Mouse (Mus musculus) heart, postnatal 36 days (tissue): ENCODE data around the gene Hap1. TPM values are rescaled to one million over a fixed set of nuclear protein-coding genes. Genes with fewer than 3 reads are reported as not detected.

ENCODE experiments used
- DNase-seq, 2 experiments: peaks; one replicate each; pipeline ENCODE4 v3.0.0; 2021 to 2022
- intact Hi-C: fragments of 180-260 bp; cut with DNase I; formaldehyde crosslinking; loops from one replicate; pipeline ENCODE4 v1.15.1; 2025
- total RNA-seq, 2 experiments: library from RNA; stranded (reverse); gene quantifications; 2 replicates each; pipeline ENCODE4 v1.2.3; 2021

Gene Hap1
- total RNA-seq, 2 experiments from 2014 or later: 1.6 to 1.8 TPM

DNA sequence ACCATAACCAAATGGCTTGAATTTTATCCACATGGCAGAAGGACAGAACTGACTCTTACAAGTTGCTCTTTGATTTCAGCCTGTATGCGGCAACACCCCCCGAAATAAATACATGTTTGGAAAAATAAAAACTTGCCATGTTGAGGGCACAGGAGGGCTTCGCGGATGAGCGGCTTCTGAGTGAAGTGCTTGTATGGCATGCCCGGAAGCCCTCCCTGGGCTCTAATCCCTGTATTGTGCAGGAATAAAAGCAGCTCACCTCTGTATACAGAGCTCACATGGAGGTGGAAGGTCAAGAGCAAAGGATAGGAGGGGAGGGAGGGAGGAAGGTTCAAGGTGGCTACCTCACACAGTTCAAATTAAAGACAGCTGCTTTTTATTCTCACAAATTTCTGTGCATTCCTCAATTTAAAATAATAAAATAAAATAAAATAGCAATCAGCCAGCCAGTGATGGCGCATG, 36.0 kb upstream of the Hap1 start:
- intact Hi-C loops: loop anchor here (2.0 to 10.0 kb wide), 2 partner anchors 15 to 573 kb away; no protein-coding TSS in a partner anchor
- DNase-seq: no peak

DNA sequence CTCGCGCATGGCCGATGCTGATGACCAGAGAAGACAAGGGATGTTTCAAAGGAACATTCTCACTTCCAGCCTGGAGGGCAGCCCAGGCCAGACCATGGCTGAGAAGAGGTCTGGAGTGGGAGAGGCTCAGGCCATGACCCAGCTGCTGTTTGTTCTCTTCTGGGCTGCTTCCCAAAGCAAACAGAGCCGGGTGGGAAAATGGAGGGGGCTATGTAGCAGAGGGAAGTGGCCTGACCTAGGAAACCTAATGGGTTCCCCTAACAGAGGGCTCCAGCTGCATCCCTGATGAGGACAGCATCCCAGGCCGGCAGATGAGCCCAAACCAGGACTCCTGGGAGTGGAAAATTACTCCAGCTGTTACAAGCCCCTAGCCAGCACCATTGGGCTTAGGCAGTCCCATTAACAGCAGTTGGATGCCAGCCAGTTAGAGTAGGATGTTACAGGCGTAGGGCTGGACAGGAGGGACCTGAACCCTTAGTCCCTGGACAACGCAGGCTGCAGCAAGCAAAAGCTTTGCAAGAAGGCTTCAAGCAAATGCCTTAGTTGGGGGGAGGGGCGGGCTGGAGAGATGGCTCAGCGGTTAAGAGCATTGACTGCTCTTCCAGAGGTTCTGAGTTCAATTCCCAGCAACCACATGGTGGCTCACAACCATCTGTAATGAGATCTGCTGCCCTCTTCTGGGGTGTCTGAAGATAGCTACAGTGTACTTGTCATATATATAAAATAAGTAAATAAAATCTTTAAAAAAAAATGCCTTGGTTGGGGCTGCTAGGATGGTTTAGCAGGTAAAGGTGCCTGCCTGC, 35.4 kb upstream of the Hap1 start:
- peak; percentile 80 to 85 for DNase-seq
- intact Hi-C loops: loop anchor here (2.0 to 10.0 kb wide), 2 partner anchors 14 to 574 kb away; no protein-coding TSS in a partner anchor

GRCm38 (mm10) chr11:100389931-100390445, 34.1 kb upstream of the Hap1 start:
- DNase-seq: peak; percentile 56 to 73
- intact Hi-C loops: loop anchor here (2.0 to 10.0 kb wide), 3 partner anchors 13 to 575 kb away; no protein-coding TSS in a partner anchor

DNA sequence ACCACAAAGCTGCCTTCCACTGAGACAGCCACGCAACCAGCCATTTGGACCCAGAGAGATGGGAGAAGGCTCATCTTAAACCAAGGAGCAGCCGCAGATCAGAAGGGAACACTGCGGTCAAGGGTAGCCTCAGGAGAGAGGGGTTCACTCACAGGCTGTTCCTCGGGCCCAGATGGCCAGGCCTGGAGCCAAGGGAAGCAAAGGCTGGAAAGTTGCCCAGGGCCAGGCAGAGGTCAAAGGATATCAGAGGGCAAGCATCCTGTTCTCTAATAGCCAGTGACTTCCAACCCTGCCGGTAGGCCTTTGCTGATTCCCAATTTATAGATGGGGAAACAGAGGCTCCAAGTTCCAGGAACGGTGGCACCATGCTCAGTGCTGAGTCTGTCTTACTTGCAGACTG, 32.7 kb upstream of the Hap1 start:
- intact Hi-C loops: loop anchor here (1.0 to 2.0 kb wide), 2 partner anchors 9 to 26 kb away; partner anchors contain the start of gene Jup
- DNase-seq: peak; percentile 85

DNA sequence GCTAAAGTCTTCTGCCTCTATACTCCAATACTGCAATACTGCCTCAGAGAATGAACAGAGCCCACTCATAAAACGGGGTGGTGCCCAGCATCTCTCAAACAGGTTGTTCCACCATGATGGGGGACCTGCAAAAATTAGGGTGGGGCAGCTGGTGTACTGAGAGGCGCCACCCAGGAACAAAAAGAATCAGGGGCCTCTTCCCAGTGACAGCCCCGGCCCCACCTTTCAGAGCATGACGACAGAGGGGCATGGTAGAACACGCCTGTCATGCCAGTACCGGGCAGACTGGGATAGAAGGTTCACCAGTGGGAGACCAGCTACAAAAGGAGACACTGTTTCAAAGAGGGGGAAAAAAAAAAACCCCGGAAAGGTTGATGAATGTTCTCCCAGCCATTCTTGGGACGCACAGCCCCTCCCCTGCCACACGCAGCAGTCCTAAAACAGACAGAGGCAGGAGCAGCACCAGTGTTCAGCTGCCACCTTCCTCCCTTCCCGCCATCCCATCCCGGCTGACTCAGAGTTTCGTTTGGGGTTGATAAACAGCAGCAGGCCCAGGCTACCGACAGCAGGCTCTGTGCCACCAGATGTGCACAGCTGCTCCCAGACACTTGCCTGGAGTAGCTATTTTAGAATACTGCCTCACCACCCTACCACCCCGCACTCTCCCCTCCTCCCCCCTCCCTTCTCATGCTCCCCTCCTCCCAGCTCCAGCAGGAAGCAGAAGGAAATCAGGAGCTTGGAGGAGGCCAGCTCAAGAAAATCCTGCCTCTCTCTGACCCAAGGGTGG, 31.9 kb upstream of the Hap1 start:
- DNase-seq: peak; percentile 71 to 77
- intact Hi-C loops: loop anchor here (1.0 to 2.0 kb wide), 3 partner anchors 10 to 25 kb away; partner anchors contain the start of gene Jup

DNA sequence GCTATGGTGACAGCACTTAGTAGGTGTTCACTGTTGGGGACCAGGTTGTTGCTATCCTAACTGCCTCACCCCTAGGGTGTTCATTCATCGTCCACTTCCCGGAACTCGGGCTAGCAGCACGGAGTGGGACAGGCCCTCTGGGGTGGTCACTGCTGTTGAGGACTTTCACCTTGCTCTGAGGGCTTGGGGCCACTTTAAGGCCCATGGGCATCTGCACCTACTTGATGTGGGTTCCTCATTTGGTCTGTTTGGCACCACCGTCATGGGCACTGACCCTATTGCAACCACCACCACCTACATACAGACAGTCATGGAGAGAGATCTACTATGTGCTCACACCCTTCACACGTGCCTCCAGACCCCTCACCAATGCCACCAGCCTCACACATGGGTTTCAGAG, 31.2 kb upstream of the Hap1 start:
- intact Hi-C loops: loop anchor here (2.0 kb wide), 1 partner anchor 16 kb away; no protein-coding TSS in a partner anchor
- no peak for DNase-seq

DNA sequence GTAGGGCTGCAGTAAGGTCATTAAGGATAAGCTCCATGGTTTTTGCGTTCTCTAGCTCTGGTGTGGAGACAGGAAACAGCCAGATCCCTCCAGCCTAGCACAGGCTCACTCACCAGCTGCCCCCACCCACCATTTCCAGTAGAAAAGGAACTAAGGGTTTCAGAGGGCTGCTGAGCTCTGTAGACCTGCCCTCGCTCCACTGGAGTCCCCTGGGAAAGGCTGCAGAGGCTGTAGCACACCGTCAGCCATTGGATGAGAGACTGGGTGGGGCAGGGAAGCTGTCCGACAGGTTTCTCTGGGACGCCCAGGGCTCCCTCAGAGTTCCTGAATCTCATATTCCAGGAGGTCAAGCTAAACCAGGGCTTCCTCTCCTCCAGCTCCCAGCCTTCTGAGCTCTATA, 30.7 kb upstream of the Hap1 start:
- intact Hi-C loops: loop anchor here (2.0 kb wide), 1 partner anchor 16 kb away; no protein-coding TSS in a partner anchor
- no peak for DNase-seq

DNA sequence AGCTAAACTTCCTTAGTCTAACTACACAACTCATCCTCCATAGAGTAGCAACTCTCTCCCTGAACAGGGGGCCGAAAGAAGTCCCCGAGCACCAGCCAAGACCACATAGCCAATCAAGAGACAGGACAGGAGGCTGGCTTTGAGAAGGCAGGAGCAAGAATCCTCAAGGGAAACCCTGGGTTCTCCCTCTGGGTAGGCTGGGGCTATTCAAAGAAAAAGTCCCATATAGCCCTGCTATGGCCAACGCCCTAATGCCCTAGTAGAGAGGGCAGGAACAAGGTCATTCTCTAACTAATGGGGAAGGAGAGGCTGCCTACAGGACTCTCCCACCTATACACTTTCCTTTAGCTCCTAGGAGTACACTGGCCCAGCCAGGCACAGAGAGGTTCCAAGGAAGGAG, 29.1 kb upstream of the Hap1 start:
- no peak for DNase-seq
- intact Hi-C loops: no loop called here

DNA sequence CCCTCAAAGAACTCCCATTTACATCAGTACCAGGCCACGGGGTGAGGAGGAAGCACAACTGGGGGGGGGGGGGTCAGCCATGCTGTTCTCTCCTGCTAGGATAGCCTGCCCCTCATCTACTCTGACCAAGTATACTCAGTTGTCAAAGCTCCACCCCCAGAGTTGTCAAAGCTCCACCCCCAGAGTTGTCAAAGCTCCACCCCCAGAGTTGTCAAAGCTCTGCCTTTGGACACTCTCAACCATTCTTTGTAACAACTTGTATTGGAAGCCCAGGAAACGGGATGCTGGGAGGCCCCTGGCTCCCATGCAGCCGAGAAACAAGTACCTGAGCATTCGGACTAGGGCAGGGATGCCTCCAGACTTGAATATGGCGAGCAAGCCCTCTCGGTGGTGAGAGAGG, 26.8 kb upstream of the Hap1 start:
- intact Hi-C loops: no loop called here
- no peak for DNase-seq

- no peak for DNase-seq
- intact Hi-C loops: no loop called here
Observed at GRCm38 (mm10) chr11:100379311-100379710, 23.4 kb upstream of the Hap1 start.

- no peak for DNase-seq
- intact Hi-C loops: no loop called here
Observed at GRCm38 (mm10) chr11:100378446-100378845, 22.5 kb upstream of the Hap1 start.

- no peak for DNase-seq
- intact Hi-C loops: loop anchor here (2.0 kb wide), 1 partner anchor 13 kb away; no protein-coding TSS in a partner anchor
Observed at GRCm38 (mm10) chr11:100377989-100378388, 22.1 kb upstream of the Hap1 start.

DNA sequence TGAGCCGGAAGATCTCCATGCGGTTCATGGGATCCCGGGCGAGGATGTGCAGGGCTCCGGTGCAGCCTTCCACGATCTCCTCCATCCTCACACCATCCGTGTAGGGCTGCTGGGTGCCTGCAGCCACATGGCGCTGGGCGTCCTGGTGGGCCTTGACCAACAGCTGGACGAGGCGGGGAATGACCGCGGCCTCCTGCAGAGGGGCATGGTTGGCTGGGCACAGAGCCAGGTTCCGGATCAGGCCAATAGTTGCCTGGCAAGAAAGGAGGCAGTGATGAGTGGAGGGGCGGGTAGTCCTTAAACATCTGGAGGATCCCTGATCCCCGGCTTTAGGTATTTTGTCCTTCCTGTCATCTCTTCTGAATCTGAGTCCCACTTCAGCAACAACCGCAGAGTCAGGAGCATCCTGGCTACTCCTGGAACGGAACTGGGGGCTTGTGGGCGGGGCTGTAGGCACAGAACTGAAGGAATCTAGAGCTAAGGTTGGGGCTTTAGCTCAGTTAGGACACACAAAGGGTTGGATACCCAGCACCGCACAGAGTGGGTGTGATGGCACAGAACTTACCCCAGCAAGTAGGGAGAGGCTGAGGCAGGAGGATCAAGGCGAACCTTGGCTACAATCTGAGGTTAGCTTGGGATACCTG, 20.9 kb upstream of the Hap1 start:
- intact Hi-C loops: loop anchor here (2.0 kb wide), 1 partner anchor 14 kb away; no protein-coding TSS in a partner anchor
- DNase-seq: no peak

DNA sequence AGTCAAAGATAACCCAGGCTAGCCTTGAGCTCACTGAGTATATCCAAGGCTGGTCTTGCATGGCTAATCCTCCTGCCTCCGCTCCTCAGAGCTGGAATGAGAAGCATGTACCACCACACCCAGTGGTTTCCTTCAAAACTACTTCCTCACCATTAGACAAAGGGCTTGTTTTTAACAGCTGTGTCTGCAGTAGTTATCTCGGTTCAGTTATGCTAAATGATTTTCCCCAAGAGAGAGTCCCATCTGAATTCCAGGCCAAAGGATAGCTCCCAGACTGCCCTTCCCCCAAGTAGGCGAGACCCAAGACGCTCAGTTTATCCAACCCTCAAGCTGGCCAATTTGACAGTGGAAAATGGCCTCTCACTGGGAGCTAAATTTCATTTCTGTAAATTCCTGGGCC, 20.1 kb upstream of the Hap1 start:
- no peak for DNase-seq
- intact Hi-C loops: loop anchor here (2.0 kb wide), 1 partner anchor 15 kb away; no protein-coding TSS in a partner anchor

- intact Hi-C loops: no loop called here
- DNase-seq: no peak
Observed at GRCm38 (mm10) chr11:100375127-100375526, 19.2 kb upstream of the Hap1 start.

DNA sequence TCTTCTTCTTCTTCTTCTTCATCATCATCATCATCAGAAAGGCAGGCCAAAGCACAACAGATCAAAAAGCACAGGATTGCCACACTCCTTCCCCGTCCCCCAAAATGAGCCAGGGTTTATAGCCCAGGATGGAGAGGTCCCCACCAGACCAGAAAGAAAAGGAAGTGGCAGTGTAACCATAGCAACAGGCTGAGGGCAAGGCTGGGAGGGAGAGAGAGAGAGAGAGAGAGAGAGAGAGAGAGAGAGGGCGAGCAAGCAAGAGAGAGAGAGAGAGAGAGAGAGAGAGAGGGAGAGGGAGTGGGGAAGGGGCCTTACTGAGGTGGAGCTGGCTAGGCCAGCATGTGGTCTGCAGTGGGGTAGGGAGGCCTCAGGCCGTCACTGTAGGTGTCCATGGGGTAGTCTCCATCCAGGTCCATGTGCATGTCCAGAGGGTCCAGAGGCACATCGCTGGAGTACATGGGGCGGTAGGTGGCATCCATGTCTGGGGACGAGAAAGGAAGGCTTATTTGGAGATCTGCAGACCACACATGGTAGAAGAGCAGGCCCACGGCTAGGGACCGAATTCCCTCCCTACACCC, 16.1 kb upstream of the Hap1 start:
- no peak for DNase-seq
- intact Hi-C loops: no loop called here

GRCm38 (mm10) chr11:100369822-100370221, 13.9 kb upstream of the Hap1 start:
- no peak for DNase-seq
- intact Hi-C loops: no loop called here

DNA sequence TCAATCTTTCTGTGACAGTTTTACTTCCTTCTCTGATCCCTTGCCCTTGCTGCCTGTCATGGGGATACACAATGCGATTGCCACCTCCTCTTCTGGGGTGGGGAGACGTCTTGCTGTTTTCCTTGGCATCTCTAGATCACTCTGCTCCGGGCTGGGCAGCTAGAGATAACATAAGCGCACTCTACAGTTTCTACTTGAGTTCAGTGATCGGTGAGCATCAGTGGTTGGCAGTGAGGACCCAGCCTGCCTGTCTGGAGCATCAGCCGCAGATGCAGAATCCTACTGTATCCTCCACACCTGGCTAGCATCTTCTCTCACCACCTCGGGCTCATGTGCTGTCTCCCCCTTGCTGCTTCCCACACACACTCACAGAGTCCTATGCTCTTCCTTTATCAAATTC, 13.2 kb upstream of the Hap1 start:
- intact Hi-C loops: no loop called here
- DNase-seq: no peak

DNA sequence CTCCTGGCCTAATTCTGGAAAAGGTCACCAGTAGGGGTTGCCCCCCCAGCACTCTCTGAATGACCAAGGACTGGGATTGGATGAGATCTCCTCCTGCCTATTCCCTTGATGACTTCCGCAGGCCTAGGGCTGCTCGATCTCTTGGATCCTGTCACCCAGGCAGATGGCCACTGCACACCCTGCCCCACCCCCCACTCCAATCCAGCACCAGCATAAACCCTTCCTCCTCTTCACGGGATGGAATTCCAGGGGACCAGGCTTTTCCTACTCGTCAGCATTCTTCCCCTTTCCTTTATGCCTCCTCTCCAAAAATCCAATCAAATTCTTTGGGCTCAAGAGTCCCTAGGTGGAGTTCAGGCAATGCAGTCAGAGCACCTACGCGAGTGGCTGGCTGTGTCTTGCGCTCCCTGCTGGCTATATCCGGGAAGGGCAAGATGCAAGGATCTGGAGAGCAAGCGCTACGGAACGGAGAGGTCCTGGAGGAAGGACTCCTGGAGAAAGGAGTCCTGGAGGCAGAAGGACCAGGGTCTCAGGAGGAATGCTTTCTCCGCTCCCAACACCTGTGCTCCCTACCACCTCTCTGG, 7.1 kb upstream of the Hap1 start:
- intact Hi-C loops: loop anchor here (1.0 to 5.0 kb wide), 4 partner anchors 26 to 194 kb away; partner anchors contain the start of gene Klhl11

More for the DNA sequence above, 7.1 kb upstream of the Hap1 start:
- DNase-seq: peak; percentile 69 to 74
